Mouse (Mus musculus): ENCODE measurements around the gene Efcab7.

DNA sequence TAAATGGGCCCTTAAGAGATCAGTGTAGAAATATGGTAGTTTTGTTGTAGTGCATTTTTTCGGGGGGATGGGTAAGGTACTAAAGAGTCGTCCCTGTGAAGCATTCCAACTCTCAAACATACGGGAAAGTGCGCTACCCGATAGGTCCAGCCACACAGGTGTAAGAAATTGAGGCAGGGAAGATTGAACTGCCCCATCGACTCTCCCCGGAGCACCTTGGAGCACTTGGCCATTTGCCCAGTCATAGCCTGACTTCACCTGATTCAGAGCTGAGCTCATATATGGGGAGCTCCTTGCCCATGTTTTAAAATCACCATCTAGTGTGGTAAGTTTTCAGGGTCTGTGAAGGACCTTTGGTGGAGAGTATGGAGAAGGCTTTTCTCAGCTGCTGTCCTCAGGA lies 105.9 kb downstream of the Efcab7 start:
- TF ChIP-seq POLR2A (IDR thresholded peaks at IDR 0.05; ENCODE audit: insufficient read depth, low read depth, low read length) (no peak), EP300 (IDR thresholded peaks at IDR 0.05; ENCODE audit: insufficient read depth, low read depth, low read length) (no peak)

All from heart, adult 2 months (tissue).